Mouse (Mus musculus): Measurements from ENCODE around the gene Klhl3. TPM values are rescaled to one million over a fixed set of nuclear protein-coding genes. Genes with fewer than 3 reads are reported as not detected.

Klhl3 gene
- polyA plus RNA-seq, 1 experiment from 2014 or later: 0.35 TPM

- no peak for ATAC-seq
- H3K27me3 ChIP-seq: peaks cover 15% of the 10 kb centered on the region
- TF ChIP-seq CTCF (IDR thresholded peaks at IDR 0.05): no peak
- DNase-seq (ENCODE audit: low read depth, low spot score): no peak
- CTCF ChIA-PET: no interaction called here
- in situ Hi-C loops (cut with MboI; ENCODE audit: low pct_unique_long_range_greater_than_20kb): no loop called here
- POLR2A ChIA-PET: no interaction called here
Observed at GRCm38 (mm10) chr13:57980071-57980470, 133.3 kb downstream of the Klhl3 start.

GRCm38 (mm10) chr13:57978931-57979330, 134.5 kb downstream of the Klhl3 start:
- no peak for TF ChIP-seq CTCF (IDR thresholded peaks at IDR 0.05)
- ATAC-seq (no peak), DNase-seq (ENCODE audit: low read depth, low spot score) (no peak)
- H3K27me3 ChIP-seq: peaks cover 14% of the 10 kb centered on the region
- in situ Hi-C loops (cut with MboI; ENCODE audit: low pct_unique_long_range_greater_than_20kb): no loop called here
- POLR2A ChIA-PET: no interaction called here
- CTCF ChIA-PET: no interaction called here

GRCm38 (mm10) chr13:57977721-57978120, 135.7 kb downstream of the Klhl3 start:
- peaks cover 14% of the 10 kb centered on the region for H3K27me3 ChIP-seq
- CTCF ChIA-PET: interaction anchor here (1.1 kb wide), 1 partner anchor 10 kb away, joined by 4 read pairs; no protein-coding TSS in a partner anchor
- POLR2A ChIA-PET: no interaction called here
- in situ Hi-C loops (cut with MboI; ENCODE audit: low pct_unique_long_range_greater_than_20kb): no loop called here
- ATAC-seq (no peak), DNase-seq (ENCODE audit: low read depth, low spot score) (no peak)
- peak; percentile 32 for TF ChIP-seq CTCF (IDR thresholded peaks at IDR 0.05)

- POLR2A ChIA-PET: no interaction called here
- no peak for TF ChIP-seq CTCF (IDR thresholded peaks at IDR 0.05)
- CTCF ChIA-PET: interaction anchor here (1.2 kb wide), 1 partner anchor 11 kb away, joined by 4 read pairs; no protein-coding TSS in a partner anchor
- peaks cover 15% of the 10 kb centered on the region for H3K27me3 ChIP-seq
- DNase-seq (ENCODE audit: low read depth, low spot score): no peak
- no peak for ATAC-seq
- in situ Hi-C loops (cut with MboI; ENCODE audit: low pct_unique_long_range_greater_than_20kb): no loop called here
Observed at GRCm38 (mm10) chr13:57965658-57966057, 147.7 kb downstream of the Klhl3 start.

- no peak for ATAC-seq
- CTCF ChIA-PET: no interaction called here
- H3K27me3 ChIP-seq: peaks cover 10% of the 10 kb centered on the region
- in situ Hi-C loops (cut with MboI; ENCODE audit: low pct_unique_long_range_greater_than_20kb): no loop called here
- no peak for TF ChIP-seq CTCF (IDR thresholded peaks at IDR 0.05)
- no peak for DNase-seq (ENCODE audit: low read depth, low spot score)
- POLR2A ChIA-PET: no interaction called here
Observed at GRCm38 (mm10) chr13:57960254-57960653, 153.1 kb downstream of the Klhl3 start.

GRCm38 (mm10) chr13:57959806-57960205, 153.6 kb downstream of the Klhl3 start:
- POLR2A ChIA-PET: no interaction called here
- CTCF ChIA-PET: no interaction called here
- peaks cover 10% of the 10 kb centered on the region for H3K27me3 ChIP-seq
- in situ Hi-C loops (cut with MboI; ENCODE audit: low pct_unique_long_range_greater_than_20kb): no loop called here
- no peak for TF ChIP-seq CTCF (IDR thresholded peaks at IDR 0.05)
- ATAC-seq (no peak), DNase-seq (ENCODE audit: low read depth, low spot score) (no peak)

Other genes with a start within 250 kb of the Klhl3 start
- not detected for gene Spock1, start 205.3 kb downstream of the Klhl3 start, polyA plus RNA-seq (2021)
- 159 TPM for gene Hnrnpa0, start 15.0 kb upstream of the Klhl3 start, polyA plus RNA-seq (2021)
- 29.4 TPM for gene Idnk, start 44.1 kb upstream of the Klhl3 start, polyA plus RNA-seq (2021)
- 132 TPM for gene Ubqln1, start 102.1 kb upstream of the Klhl3 start, polyA plus RNA-seq (2021)
- 70.2 TPM for gene Gkap1, start 162.1 kb upstream of the Klhl3 start, polyA plus RNA-seq (2021)
- gene Kif27, start 245.5 kb upstream of the Klhl3 start, polyA plus RNA-seq (2021): 1.3 TPM